ENCODE assay signal across 9 mouse cellular contexts in the genomic region with DNA sequence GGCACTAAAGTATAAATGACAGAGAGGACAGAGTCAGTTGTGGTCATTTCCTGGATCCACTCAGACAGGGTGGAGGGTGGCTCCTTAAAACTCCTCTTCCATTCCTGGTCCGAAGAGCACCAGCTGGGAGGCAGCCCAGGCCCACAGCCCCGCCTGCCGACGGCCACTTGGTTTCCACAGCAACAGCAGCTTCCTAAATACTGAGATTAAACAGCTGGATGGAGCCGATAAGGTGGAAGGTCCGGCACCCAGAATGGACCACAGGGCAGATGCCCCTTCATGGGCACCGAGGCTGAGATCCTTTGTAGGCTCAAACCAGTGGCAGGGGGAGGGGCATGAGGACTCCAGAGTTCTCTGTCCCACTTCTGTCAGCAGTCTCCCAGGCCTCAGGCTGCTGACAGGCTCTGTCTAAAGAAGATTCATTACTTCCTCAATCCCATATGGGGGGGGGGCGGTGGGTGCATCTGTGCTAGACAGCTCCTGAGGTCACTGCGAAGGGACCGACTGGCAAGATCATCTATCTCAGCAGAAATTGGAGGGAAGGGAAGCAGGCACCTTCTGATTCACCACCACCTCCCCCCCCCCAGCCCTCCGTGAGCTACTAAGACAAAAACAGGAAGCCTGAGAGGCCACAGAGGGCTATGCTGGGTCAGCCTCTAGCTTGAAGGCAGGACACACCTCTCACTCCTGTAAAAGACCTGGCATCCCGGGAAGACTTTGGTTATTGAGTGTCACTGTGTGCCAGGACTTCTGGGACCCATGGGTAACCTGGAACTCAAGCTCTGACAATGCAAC. TPM values are rescaled to one million over a fixed set of nuclear protein-coding genes. Genes with fewer than 3 reads are reported as not detected.
DNase-seq lines count a peak whose midpoint lies in the region; ATAC-seq lines count a peak whose summit lies in the region.
"Had no signal": no experiment of that assay in that cellular context is flagged by ENCODE, and none has a peak within 500 bp of the region (broad histone marks: within the 10 kb centered on the region; RNA-seq: fewer than 3 reads in every experiment).

No protein-coding gene starts in this region.

- intact Hi-C loops in heart, postnatal 36 days (cut with DNase I) = no loop called here

- 40% methylated on average over 12 of the region's 12 CpGs for WGBS in forebrain, embryonic 16.5 days

- no peaks in the 10 kb centered on the region for H3K36me3 ChIP-seq in forebrain, embryonic 16.5 days (ENCODE audit: control insufficient read depth, insufficient read depth)

- DNase-seq in layer of hippocampus, postnatal 10 days (ENCODE audit: low spot score in 2 of 2) = peak; percentile 19 to 33
- DNase-seq in layer of hippocampus, postnatal 14 days (ENCODE audit: low spot score in 2 of 2) = no peak
- DNase-seq in c-Kit-positive CD71-negative TER-119-negative erythroid progenitor cells, embryonic 14.5 days (ENCODE audit: low read depth) = peak; percentile 50
- peak; percentile 32 to 54 for DNase-seq in heart, postnatal 36 days
- peak; percentile 69 to 71 for DNase-seq in kidney, postnatal 36 days
- DNase-seq in spleen, postnatal 36 days (ENCODE audit: low spot score in 2 of 2) = peak; percentile 50 to 56

- H3K4me2 ChIP-seq in forebrain, embryonic 16.5 days (ENCODE audit: low read length) = no peak overlapping the region

- H3K27ac ChIP-seq in forebrain, embryonic 16.5 days (ENCODE audit: low read length) = no peak overlapping the region

- peak; percentile 91 for ATAC-seq in megakaryocyte, adult 5-6 weeks (ENCODE audit: poor library complexity, severe bottlenecking)
- no peak for ATAC-seq in forebrain, embryonic 16.5 days
- ATAC-seq: Patski had no signal

- H3K4me1 ChIP-seq in forebrain, embryonic 16.5 days (replicated peaks; ENCODE audit: control insufficient read depth, insufficient read depth, low read length) = 0 out of 2 replicates have a peak, but pooled peaks cover 4% of the 10 kb centered on the region

- no peak overlapping the region for H3K4me3 ChIP-seq in forebrain, embryonic 16.5 days (replicated peaks; ENCODE audit: low read length)

- H3K9ac ChIP-seq in forebrain, embryonic 16.5 days (replicated peaks; ENCODE audit: low read depth, low read length) = no peak overlapping the region

- no peaks in the 10 kb centered on the region for H3K27me3 ChIP-seq in forebrain, embryonic 16.5 days (replicated peaks; ENCODE audit: control insufficient read depth, insufficient read depth, low read length)
- H3K27me3 ChIP-seq: Patski had no signal

- no peaks in the 10 kb centered on the region for H3K9me3 ChIP-seq in forebrain, embryonic 16.5 days (ENCODE audit: control insufficient read depth, low read length)

RNA-seq across cellular contexts. Expression of a gene that starts 6.6 kb away (rescaled TPM):
- total RNA-seq in layer of hippocampus, postnatal 10 days (2021) = 1 to 10 TPM; 1.8 to 2.2 TPM
- total RNA-seq in layer of hippocampus, postnatal 14 days (2021) = 1 to 10 TPM; 1.8 to 3.8 TPM
- total RNA-seq in heart, postnatal 36 days (2021) = 1 to 10 TPM; 1.7 to 3.9 TPM
- 1.1 and 1.8 TPM in 2 replicates for total RNA-seq in megakaryocyte, adult 5-6 weeks (2015)
- total RNA-seq in megakaryocyte, adult 5-6 weeks (2017) = 1.4 and 1.8 TPM in 2 replicates
- polyA plus RNA-seq in forebrain, embryonic 16.5 days (2015; fragmentation: Nextera tagmentation; extraction: Ambion mirVana) = 0.18 and 0.55 TPM in 2 replicates

RNA-seq across cellular contexts. Expression of a gene that starts 58.4 kb away (rescaled TPM):
- 10 to 100 TPM; 74.1 to 83.6 TPM for total RNA-seq in layer of hippocampus, postnatal 10 days (2021)
- total RNA-seq in layer of hippocampus, postnatal 14 days (2021) = 100 to 1,000 TPM in 1 of 2 experiments, 10 to 100 TPM in 1; 99.2 to 104 TPM
- total RNA-seq in heart, postnatal 36 days (2021) = 100 to 1,000 TPM; 263 to 301 TPM
- 22.6 and 24.8 TPM in 2 replicates for total RNA-seq in megakaryocyte, adult 5-6 weeks (2015)
- total RNA-seq in megakaryocyte, adult 5-6 weeks (2017) = 64.7 and 74.1 TPM in 2 replicates
- 8.6 and 11.4 TPM in 2 replicates for polyA plus RNA-seq in forebrain, embryonic 16.5 days (2015; fragmentation: Nextera tagmentation; extraction: Ambion mirVana)

Comparison
In these comparisons a context has a peak if more than half of its experiments do, and no peak if none do; other contexts are left out.
1. DNase-seq: peak in layer of hippocampus, postnatal 10 days (2 of 2), c-Kit-positive CD71-negative TER-119-negative erythroid progenitor cells, embryonic 14.5 days (single experiment), heart, postnatal 36 days (2 of 2), kidney, postnatal 36 days (2 of 2) and spleen, postnatal 36 days (2 of 2); none in layer of hippocampus, postnatal 14 days (0 of 2).